In genomic region chr11:114682321-114682900, GRCm38 (mm10) we compare ENCODE assay signal across 29 mouse cellular contexts. TPM values are rescaled to one million over a fixed set of nuclear protein-coding genes. Genes with fewer than 3 reads are reported as not detected.
DNase-seq lines count a peak whose midpoint lies in the region; TF ChIP-seq lines count a peak whose summit lies in the region.
"Had no signal": no experiment of that assay in that cellular context is flagged by ENCODE, and none has a peak within 500 bp of the region (broad histone marks: within the 10 kb centered on the region; RNA-seq: fewer than 3 reads in every experiment).

No protein-coding gene starts in this region.

- H3K27me3 ChIP-seq in MEL (ENCODE audit: control insufficient read depth in 1 of 2, insufficient read depth in 2 of 2, low read length in 2 of 2) = no peaks in the 10 kb centered on the region
- H3K27me3 ChIP-seq: forebrain, embryonic 13.5 days; intestine, embryonic 15.5 days; kidney, embryonic 15.5 days; limb, embryonic 13.5 days; neural tube, embryonic 12.5 days had no signal

- no peak for TF ChIP-seq CTCF in MEL (IDR thresholded peaks at IDR 0.05 in 2 of 3, conservative IDR thresholded peaks at IDR 0.05 in 1 of 3; ENCODE audit: control insufficient read depth in 1 of 3, insufficient read depth in 1 of 3, low read depth in 2 of 3, low read length in 3 of 3, poor library complexity in 1 of 3, severe bottlenecking in 1 of 3)

- H3K9ac ChIP-seq in MEL (ENCODE audit: control insufficient read depth, low read depth, low read length, poor library complexity, severe bottlenecking) = no peak overlapping the region
- H3K9ac ChIP-seq: forebrain, embryonic 13.5 days; hindbrain, embryonic 12.5 days; intestine, embryonic 15.5 days; kidney, embryonic 15.5 days; limb, embryonic 13.5 days; liver, embryonic 13.5 days; neural tube, embryonic 12.5 days had no signal

- no peak for TF ChIP-seq POLR2A in MEL (IDR thresholded peaks at IDR 0.05; ENCODE audit: control insufficient read depth in 1 of 2, insufficient read depth in 1 of 2, low read depth in 1 of 2, low read length in 2 of 2, poor library complexity in 1 of 2)

- peaks cover 4 to 18% of the 10 kb centered on the region in 2 experiments for H3K4me1 ChIP-seq in MEL (ENCODE audit: control insufficient read depth in 1 of 2, insufficient read depth in 2 of 2, low read length in 2 of 2)

- H3K79me2 ChIP-seq in MEL (ENCODE audit: control insufficient read depth, insufficient read depth, low read length, poor library complexity) (no peaks in the 10 kb centered on the region), macrophage (ENCODE audit: inconsistent target) (peaks cover 93% of the 10 kb centered on the region)

- peaks cover 0 to 5% of the 10 kb centered on the region in 2 experiments; a peak in 2 of 4 replicates for H3K36me3 ChIP-seq in MEL (ENCODE audit: control insufficient read depth in 1 of 2, insufficient read depth in 2 of 2, low read length in 2 of 2)
- peaks cover 7% of the 10 kb centered on the region; the same call in 1 of the 2 replicates for H3K36me3 ChIP-seq in macrophage (ENCODE audit: inconsistent target)
- H3K36me3 ChIP-seq: hindbrain, embryonic 12.5 days; intestine, embryonic 15.5 days; kidney, embryonic 15.5 days; limb, embryonic 13.5 days; liver, embryonic 13.5 days; midbrain, embryonic 10.5 days; neural tube, embryonic 12.5 days had no signal

- H3K27ac ChIP-seq in MEL (ENCODE audit: control insufficient read depth, low read depth, low read length) (no peak overlapping the region), macrophage (peak overlapping the region; percentile 89; the same call in 1 of the 2 replicates)
- H3K27ac ChIP-seq: forebrain, embryonic 13.5 days; hindbrain, embryonic 12.5 days; hindbrain, postnatal 0 days; intestine, embryonic 15.5 days; kidney, embryonic 15.5 days; limb, embryonic 13.5 days; liver, embryonic 13.5 days; midbrain, embryonic 10.5 days; neural tube, embryonic 12.5 days; stomach, postnatal 0 days had no signal

- WGBS in macrophage (ENCODE audit: missing documents) = 92% methylated on average over 12 of the region's 13 CpGs

- TF ChIP-seq EP300 in MEL (IDR thresholded peaks at IDR 0.05; ENCODE audit: low read depth in 1 of 2, low read length in 2 of 2) = no peak

- DNase-seq in cerebellum, adult 9-11 months = peak; percentile 63
- no peak for DNase-seq in cerebellum, adult 18-20 months
- DNase-seq in kidney, postnatal 36 days = peak; percentile 41 to 66
- DNase-seq in kidney, postnatal 10 days = no peak
- DNase-seq in MEL (ENCODE audit: low read depth, low spot score) = no peak
- DNase-seq in urinary bladder, adult 18-20 months (ENCODE audit: low spot score in 2 of 2) = no peak
- DNase-seq: adrenal gland, adult 8-10 months; B cell, adult 2 months; cerebellum, adult 8-10 months; gastrocnemius, postnatal 14 days; heart, adult 18-20 months; heart, postnatal 36 days; layer of hippocampus, adult 9-11 months; liver, embryonic 13.5 days; lung, adult 18-20 months; lung, postnatal 4 days; right cerebral cortex, postnatal 4 days; thymus, adult 18-20 months; thymus, postnatal 25 days had no signal

- H3K4me3 ChIP-seq in MEL (ENCODE audit: control insufficient read depth in 1 of 2, insufficient read depth in 1 of 2, low read depth in 2 of 2, low read length in 2 of 2) (no peak overlapping the region), macrophage (ENCODE audit: inconsistent target) (no peak overlapping the region)
- H3K4me3 ChIP-seq: forebrain, embryonic 13.5 days; hindbrain, embryonic 12.5 days; intestine, embryonic 15.5 days; kidney, embryonic 15.5 days; limb, embryonic 13.5 days; liver, embryonic 13.5 days; midbrain, embryonic 10.5 days; neural tube, embryonic 12.5 days had no signal

- H3K9me3 ChIP-seq in MEL (replicated peaks; ENCODE audit: insufficient read depth, low read length) = no peaks in the 10 kb centered on the region
- H3K9me3 ChIP-seq: forebrain, embryonic 13.5 days; hindbrain, embryonic 12.5 days; intestine, embryonic 15.5 days; kidney, embryonic 15.5 days; limb, embryonic 13.5 days; liver, embryonic 13.5 days; midbrain, embryonic 10.5 days; neural tube, embryonic 12.5 days had no signal

- no peak for TF ChIP-seq RAD21 in MEL (IDR thresholded peaks at IDR 0.05; ENCODE audit: low read depth, low read length)

TF ChIP-seq in MEL, 35 proteins besides CTCF, POLR2A, EP300 and RAD21:
- 0 out of 2 replicates have a peak, but pooled peaks have one; percentile 38 for TF ChIP-seq USF1 (IDR thresholded peaks at IDR 0.05; ENCODE audit: low read depth, low read length)
- TF ChIP-seq UBTF (IDR thresholded peaks at IDR 0.05; ENCODE audit: borderline replicate concordance, insufficient read depth, low read depth, low read length) = no peak

RNA-seq across cellular contexts. Expression of gene Ttyh2, which starts 7.2 kb away (rescaled TPM):
- total RNA-seq in MEL (2012; rRNA removed) = 9.7 and 10.4 TPM in 2 replicates
- 1 to 10 TPM in 1 of 2 experiments, not detected in 1; 7.2 TPM for polyA plus RNA-seq in MEL (2012; ENCODE audit: insufficient read depth in 1 of 2, insufficient read length in 2 of 2, low read depth in 1 of 2, low replicate concordance in 2 of 2, missing spikeins in 1 of 2)
- total RNA-seq in macrophage (2018; cell fraction: chromatin; rRNA removed) = 100 to 1,000 TPM in 10 of 26 experiments, 10 to 100 TPM in 16; 49.5 to 273 (median 89.0) TPM
- 100 to 1,000 TPM; 138 to 232 (median 164) TPM for total RNA-seq in macrophage (2018; cell fraction: cytosol; rRNA removed)
- total RNA-seq in macrophage (2018; cell fraction: nucleus; rRNA removed) = 100 to 1,000 TPM in 25 of 26 experiments, 10 to 100 TPM in 1; 95.9 to 192 (median 148) TPM
- 65.9 to 116 TPM (median 90.0 TPM) in 3 replicates for polyA plus RNA-seq in macrophage (2018)

RNA-seq across cellular contexts. Expression of gene Rpl38, which starts 14.1 kb away (rescaled TPM):
- total RNA-seq in MEL (2012; rRNA removed) = 4,892 and 5,142 TPM in 2 replicates
- polyA plus RNA-seq in MEL (2012; ENCODE audit: insufficient read depth in 1 of 2, insufficient read length in 2 of 2, low read depth in 1 of 2, low replicate concordance in 2 of 2, missing spikeins in 1 of 2) (1,000 to 10,000 TPM in 1 of 2 experiments, 100 to 1,000 TPM in 1; 851 to 1,236 TPM), macrophage (2018) (892 to 1,637 TPM (median 1,558 TPM) in 3 replicates)
- 100 to 1,000 TPM in 1 of 26 experiments, 10 to 100 TPM in 25; 12.6 to 225 (median 31.4) TPM for total RNA-seq in macrophage (2018; cell fraction: chromatin; rRNA removed)
- total RNA-seq in macrophage (2018; cell fraction: cytosol; rRNA removed) = 1,000 to 10,000 TPM in 16 of 26 experiments, 100 to 1,000 TPM in 10; 776 to 2,930 (median 1,241) TPM
- total RNA-seq in macrophage (2018; cell fraction: nucleus; rRNA removed) = 100 to 1,000 TPM; 118 to 308 (median 184) TPM

RNA-seq across cellular contexts. Expression of gene Dnaic2, which starts 44.8 kb away (rescaled TPM):
- not detected in 2 replicates for total RNA-seq in MEL (2012; rRNA removed)
- polyA plus RNA-seq in MEL (2012; ENCODE audit: insufficient read depth in 1 of 2, insufficient read length in 2 of 2, low read depth in 1 of 2, low replicate concordance in 2 of 2, missing spikeins in 1 of 2) (not detected), macrophage (2018) (0.09 TPM in 1 of 3 replicates, not detected in the others)
- 1 to 10 TPM in 12 of 26 experiments, under 1 TPM in 10, not detected in 4; 0.32 to 4.7 (median 1.1) TPM for total RNA-seq in macrophage (2018; cell fraction: chromatin; rRNA removed)
- total RNA-seq in macrophage (2018; cell fraction: cytosol; rRNA removed) = under 1 TPM in 10 of 26 experiments, not detected in 16; 0.03 to 0.19 (median 0.07) TPM
- 1 to 10 TPM in 1 of 26 experiments, under 1 TPM in 15, not detected in 10; 0.18 to 1.2 (median 0.48) TPM for total RNA-seq in macrophage (2018; cell fraction: nucleus; rRNA removed)
- polyA plus RNA-seq: liver, embryonic 13.5 days had no signal

Comparison
In these comparisons a context has a peak if more than half of its experiments do, and no peak if none do; other contexts are left out.
1. DNase-seq: peak in cerebellum, adult 9-11 months (single experiment) and kidney, postnatal 36 days (2 of 2); none in cerebellum, adult 18-20 months (0 of 2), kidney, postnatal 10 days (single experiment), MEL (single experiment) and urinary bladder, adult 18-20 months (0 of 2).